Mouse (Mus musculus) hindbrain, embryonic 15.5 days (tissue): ENCODE measurements around the gene Zp2. TPM values are rescaled to one million over a fixed set of nuclear protein-coding genes. Genes with fewer than 3 reads are reported as not detected.
A peak's percentile ranks its signal among the peaks of the same experiment; 100 is the strongest.

Source experiments
- ATAC-seq: fragments of 200-750 bp; cut with Nextera tagmentation; 2 replicates; pipeline ENCODE4 v1.8.0; 2017; ENCODE audit warnings: low read depth, moderate number of reproducible peaks, moderate TSS enrichment; ENCODE audit not compliant: low FRiP score
- H3K27ac ChIP-seq: fragments of 300-500 bp; sonication (generic); replicated peaks from 2 replicates; pipeline ENCODE4 v1.5.1; 2015; ENCODE audit warnings: mild to moderate bottlenecking, inconsistent platforms
- H3K27me3 ChIP-seq: fragments of 300-500 bp; sonication (generic); 2 replicates; pipeline ENCODE4 v1.6.1; 2015; ENCODE audit warnings: control low read depth, inconsistent platforms
- H3K36me3 ChIP-seq: fragments of 300-500 bp; sonication (generic); 2 replicates; pipeline ENCODE4 v1.6.1; 2015; ENCODE audit warnings: control low read depth, inconsistent platforms
- H3K4me1 ChIP-seq: fragments of 300-500 bp; sonication (generic); replicated peaks from 2 replicates; pipeline ENCODE4 v1.6.1; 2015; ENCODE audit warnings: control low read depth, inconsistent platforms
- H3K4me2 ChIP-seq: fragments of 300-500 bp; sonication (generic); 2 replicates; pipeline ENCODE4 v1.6.1; 2015; ENCODE audit warnings: moderate library complexity, mild to moderate bottlenecking, inconsistent platforms
- H3K4me3 ChIP-seq: fragments of 300-500 bp; sonication (generic); 2 replicates; pipeline ENCODE4 v1.5.1; 2015; ENCODE audit warnings: mild to moderate bottlenecking, inconsistent platforms
- H3K9ac ChIP-seq: fragments of 300-500 bp; sonication (generic); 2 replicates; pipeline ENCODE4 v1.6.1; 2015; ENCODE audit warnings: inconsistent platforms
- H3K9me3 ChIP-seq: fragments of 300-500 bp; sonication (generic); 2 replicates; pipeline ENCODE4 v1.6.1; 2016; ENCODE audit warnings: control low read depth, inconsistent platforms
- WGBS: fragments of 180-500 bp; shearing (Covaris S2); methylation state at CpG from one replicate; pipeline ENCODE4 v1.1.7; 2015; 5-methylcytosine and 5-hydroxymethylcytosine counted together
- polyA plus RNA-seq: library from polyadenylated mRNA; unstranded; fragments of >200 nt; fragmentation: Nextera tagmentation; extraction: Ambion mirVana; gene quantifications from 2 replicates; pipeline ENCODE4 v1.2.1, GENCODE M21; 2015

Zp2 gene
- polyA plus RNA-seq, 1 experiment from 2014 or later, result not detected

DNA sequence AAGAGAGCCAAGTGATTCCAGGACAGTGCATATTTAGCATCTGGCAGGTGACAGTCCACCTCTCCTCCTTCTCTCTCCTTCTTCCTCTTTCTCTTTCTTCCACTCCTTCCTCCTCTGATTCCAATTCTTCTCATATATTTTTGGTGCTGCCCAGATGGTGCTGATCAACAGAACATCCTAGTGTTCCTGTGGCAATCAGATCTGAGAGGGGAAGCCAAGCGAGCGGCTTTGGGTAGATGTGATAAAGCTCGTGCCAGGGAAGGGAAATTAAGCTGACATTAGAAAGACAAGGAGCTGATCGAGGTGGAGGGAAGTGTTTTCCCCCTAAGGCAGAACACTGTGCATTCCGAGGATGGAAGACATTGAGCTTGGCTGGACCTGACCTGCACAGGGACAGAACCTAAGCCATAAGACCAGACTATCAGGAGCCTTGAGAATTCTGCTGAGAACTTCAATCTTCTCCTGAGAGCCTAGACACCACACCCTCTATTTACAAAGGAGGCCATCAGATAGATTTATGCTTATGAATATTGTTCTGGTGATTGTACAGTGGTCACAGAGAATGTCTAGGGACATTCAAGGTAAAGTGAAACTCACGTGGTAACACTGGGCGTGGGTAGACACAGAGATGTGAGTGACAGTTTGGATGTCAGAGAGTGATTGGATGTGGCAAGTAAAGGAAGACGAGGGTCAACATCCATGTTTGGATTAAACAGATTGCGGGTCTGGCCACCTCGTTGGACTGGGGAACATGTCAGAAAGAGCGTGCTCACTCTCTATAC lies 29.8 kb upstream of the Zp2 start:
- Histone ChIP-seq H3K27me3 (no peaks in the 10 kb centered on the region), H3K4me3 (no peak overlapping the region), H3K9ac (no peak overlapping the region), H3K36me3 (no peaks in the 10 kb centered on the region), H3K4me2 (no peak overlapping the region), H3K27ac (no peak overlapping the region), H3K4me1 (no peaks in the 10 kb centered on the region), H3K9me3 (no peaks in the 10 kb centered on the region)
- 89% methylated on average over 11 of the region's 11 CpGs for WGBS
- no peak for ATAC-seq

DNA sequence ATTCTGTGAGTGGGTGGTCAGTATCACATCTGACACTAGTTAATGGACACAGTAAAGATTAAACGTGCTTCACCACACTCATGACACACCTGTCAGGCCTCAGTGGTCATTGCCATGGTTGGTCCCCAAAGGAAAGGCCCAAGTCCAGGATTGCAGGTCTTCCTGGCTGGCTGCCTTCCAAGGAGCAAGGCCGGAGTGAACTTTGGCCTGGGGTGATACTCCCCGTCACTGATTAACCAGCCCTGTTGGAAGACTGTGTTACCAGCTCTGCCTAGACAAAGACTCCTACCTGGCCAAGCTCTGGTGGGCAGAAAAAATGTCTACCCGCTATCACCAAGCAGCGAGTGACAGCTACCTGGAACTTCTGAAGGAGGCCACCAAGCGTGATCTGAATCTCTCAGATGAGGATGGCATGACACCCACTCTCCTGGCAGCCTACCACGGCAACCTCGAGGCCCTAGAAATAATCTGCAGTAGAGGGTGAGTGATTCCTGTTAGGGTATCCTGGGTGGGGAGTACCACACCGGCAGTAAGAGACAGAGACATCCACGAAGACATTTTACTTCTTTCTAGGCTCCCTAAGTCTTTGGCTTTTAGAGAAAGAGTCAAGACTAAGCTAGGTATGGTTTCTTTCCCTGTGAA lies 28.6 kb upstream of the Zp2 start, which contains the start of gene Anks4b:
Gene Anks4b (plus strand): TSS at position 256 of the 642 bp plus-strand sequence.
- Histone ChIP-seq H3K27ac (no peak within 1 kb of the TSS), H3K9ac (no peak within 1 kb of the TSS), H3K27me3 (no peaks in the 10 kb centered on the region), H3K36me3 (no peaks in the 10 kb centered on the region), H3K4me3 (no peak within 1 kb of the TSS), H3K9me3 (no peaks in the 10 kb centered on the region), H3K4me1 (no peaks in the 10 kb centered on the region), H3K4me2 (no peak within 1 kb of the TSS)
- WGBS, result 86% methylated on average over 10 of the region's 10 CpGs
- no peak for ATAC-seq

DNA sequence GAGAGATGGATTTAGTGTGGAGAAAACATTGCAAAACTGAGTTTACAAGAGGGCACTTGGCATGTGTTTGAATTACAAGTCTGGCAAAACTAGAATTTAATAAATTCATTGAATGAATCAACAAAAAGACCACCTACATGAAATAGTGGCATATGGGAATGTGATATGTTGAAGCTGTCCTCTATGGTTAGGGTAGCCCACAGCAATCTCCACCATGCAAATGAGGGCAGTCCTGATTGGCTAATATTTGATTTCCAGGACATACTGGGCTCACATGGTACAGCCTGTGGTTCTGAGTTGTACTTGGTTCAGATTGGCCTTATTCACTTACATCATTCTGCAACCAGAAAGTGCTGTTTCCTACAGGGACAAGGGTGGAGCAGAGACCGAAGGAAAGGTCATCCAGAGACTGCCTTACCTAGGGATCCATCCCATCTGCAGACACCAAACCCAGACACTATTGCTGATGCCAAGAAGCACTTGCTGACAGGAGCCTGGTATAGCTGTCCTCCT lies 27.2 kb upstream of the Zp2 start:
- Histone ChIP-seq H3K27ac (no peak overlapping the region), H3K4me3 (no peak overlapping the region), H3K9me3 (no peaks in the 10 kb centered on the region), H3K36me3 (no peaks in the 10 kb centered on the region), H3K4me2 (no peak overlapping the region), H3K4me1 (no peaks in the 10 kb centered on the region), H3K9ac (no peak overlapping the region), H3K27me3 (no peaks in the 10 kb centered on the region)
- no peak for ATAC-seq
- WGBS, result 97% methylated on average over 1 of the region's 1 CpGs

DNA sequence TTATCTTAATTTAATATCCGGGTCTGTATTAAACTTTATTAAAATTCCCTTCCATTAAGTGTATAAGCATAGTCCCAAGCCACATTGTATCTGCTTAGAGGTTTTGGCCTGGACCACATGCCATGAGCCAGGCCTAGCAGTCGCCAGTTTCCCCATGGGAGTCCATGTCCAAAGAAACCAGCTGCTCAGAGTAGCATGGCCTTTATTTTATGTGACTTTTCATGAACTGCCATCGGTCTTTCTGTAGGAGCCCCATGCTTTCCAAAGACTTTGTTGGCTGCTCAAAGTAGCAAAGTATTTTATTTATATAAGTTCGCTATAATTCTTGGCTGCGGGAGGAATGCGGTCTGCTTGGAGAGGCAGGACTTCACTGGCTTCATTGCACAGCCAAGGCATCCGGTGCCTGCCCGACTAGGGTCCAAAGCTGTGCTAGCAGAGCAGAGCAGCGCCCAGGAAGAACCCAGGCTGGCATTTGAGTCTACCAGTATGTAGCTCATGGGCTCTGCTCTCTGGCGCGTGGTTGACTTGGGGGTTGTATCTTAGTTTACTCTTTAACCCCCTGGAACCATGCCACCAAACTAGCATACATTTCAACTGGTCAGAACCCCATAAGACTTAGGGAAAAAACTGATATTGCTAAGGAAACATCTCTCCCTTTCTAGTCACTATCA lies 18.6 kb upstream of the Zp2 start:
- H3K4me3 ChIP-seq, result no peak overlapping the region
- no peak overlapping the region for H3K4me2 ChIP-seq
- H3K4me1 ChIP-seq, result no peaks in the 10 kb centered on the region
- 89% methylated on average over 11 of the region's 11 CpGs for WGBS
- H3K9ac ChIP-seq, result no peak overlapping the region
- no peak for ATAC-seq
- no peak overlapping the region for H3K27ac ChIP-seq
- H3K36me3 ChIP-seq, result no peaks in the 10 kb centered on the region
- no peaks in the 10 kb centered on the region for H3K9me3 ChIP-seq
- no peaks in the 10 kb centered on the region for H3K27me3 ChIP-seq

DNA sequence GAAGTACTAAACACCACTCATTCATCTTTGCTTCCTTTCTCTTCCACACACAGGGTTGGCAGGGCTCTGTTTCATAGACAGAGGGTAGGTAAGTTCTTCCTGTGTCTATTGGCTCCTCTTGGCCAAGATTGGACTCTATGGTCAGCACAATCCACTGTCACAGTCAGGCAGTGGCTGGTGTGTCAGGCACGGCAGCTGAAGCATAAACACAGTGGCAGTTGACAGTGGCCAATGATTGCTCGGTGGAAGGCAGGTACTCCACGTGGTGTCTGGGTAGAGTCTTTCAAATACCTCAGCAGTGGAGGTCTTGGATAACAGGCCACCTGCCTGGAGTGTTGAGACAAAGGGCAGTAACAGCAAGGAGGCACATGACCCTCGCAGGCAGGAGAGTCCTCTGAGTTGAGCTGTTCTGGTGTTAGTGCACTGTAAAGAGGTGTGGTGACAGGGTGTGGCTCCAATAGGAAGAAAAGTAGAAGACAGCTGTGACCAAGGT lies 13.1 kb upstream of the Zp2 start:
- Histone ChIP-seq H3K36me3 (no peaks in the 10 kb centered on the region), H3K9ac (no peak overlapping the region), H3K4me2 (no peak overlapping the region), H3K4me1 (0 out of 2 replicates have a peak, but pooled peaks cover 5% of the 10 kb centered on the region), H3K9me3 (no peaks in the 10 kb centered on the region), H3K27ac (no peak overlapping the region), H3K4me3 (no peak overlapping the region), H3K27me3 (no peaks in the 10 kb centered on the region)
- 31% methylated on average over 4 of the region's 4 CpGs for WGBS
- peak; percentile 48; the same call in 1 of the 2 replicates for ATAC-seq

DNA sequence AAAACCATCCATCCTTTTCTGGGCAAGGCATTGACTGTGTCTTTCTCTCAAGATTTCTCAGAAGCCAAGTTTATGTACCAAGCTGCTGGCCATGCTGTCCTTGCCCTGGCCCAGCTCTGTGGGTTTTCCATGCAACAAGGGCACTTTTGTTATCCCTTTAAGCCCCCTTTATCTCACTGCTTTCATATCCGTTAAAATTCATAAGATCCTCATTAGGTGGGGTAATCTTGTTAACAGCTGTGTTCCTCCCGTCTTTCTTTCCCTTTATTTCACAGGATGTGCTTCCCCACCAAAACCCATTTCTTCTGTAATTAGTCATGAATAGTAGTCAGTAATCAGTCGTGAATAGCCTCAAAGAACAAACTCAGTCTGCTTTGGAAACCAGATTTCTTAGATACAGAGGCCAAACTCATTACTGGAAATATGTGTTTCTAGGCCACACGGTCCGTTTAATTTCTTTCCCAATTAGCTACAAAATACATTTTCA lies 12.5 kb upstream of the Zp2 start:
- Histone ChIP-seq H3K4me2 (no peak overlapping the region), H3K4me1 (0 out of 2 replicates have a peak, but pooled peaks cover 5% of the 10 kb centered on the region), H3K9ac (no peak overlapping the region), H3K27me3 (no peaks in the 10 kb centered on the region), H3K9me3 (no peaks in the 10 kb centered on the region), H3K36me3 (no peaks in the 10 kb centered on the region), H3K4me3 (no peak overlapping the region), H3K27ac (no peak overlapping the region)
- WGBS, result 29% methylated on average over 5 of the region's 5 CpGs
- ATAC-seq, result no peak

DNA sequence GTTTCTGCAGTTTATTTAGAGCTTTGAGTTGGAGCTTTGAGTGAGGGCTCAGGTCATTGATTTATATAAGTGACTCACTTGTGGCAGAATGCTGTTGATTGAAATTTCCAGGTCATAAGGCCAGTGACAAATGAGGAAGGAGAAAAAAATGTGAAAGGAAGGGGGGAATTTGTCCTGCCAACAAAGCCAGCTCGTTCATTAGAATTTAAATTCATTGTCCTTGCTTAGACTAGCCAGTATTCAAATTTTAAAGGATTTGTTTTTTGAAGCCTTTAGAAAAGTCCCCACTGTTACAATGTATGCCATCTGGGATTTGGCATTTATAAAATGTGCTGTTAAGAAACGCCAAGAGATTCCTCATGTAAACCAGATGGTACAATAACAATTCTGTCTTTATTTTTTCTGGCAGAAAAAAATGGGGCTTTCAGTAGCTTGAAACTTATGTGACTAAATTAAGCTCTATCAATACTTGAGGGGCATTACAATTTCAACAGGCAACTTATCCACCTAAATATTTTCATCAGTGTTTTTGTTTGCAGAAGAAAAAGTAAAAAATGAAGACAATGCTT lies 11.8 kb upstream of the Zp2 start:
- Histone ChIP-seq H3K27me3 (no peaks in the 10 kb centered on the region), H3K9me3 (no peaks in the 10 kb centered on the region), H3K36me3 (no peaks in the 10 kb centered on the region), H3K4me1 (0 out of 2 replicates have a peak, but pooled peaks cover 5% of the 10 kb centered on the region), H3K4me3 (no peak overlapping the region), H3K27ac (no peak overlapping the region), H3K4me2 (no peak overlapping the region), H3K9ac (no peak overlapping the region)
- no peak for ATAC-seq
- WGBS, result 12% methylated on average over 2 of the region's 2 CpGs

DNA sequence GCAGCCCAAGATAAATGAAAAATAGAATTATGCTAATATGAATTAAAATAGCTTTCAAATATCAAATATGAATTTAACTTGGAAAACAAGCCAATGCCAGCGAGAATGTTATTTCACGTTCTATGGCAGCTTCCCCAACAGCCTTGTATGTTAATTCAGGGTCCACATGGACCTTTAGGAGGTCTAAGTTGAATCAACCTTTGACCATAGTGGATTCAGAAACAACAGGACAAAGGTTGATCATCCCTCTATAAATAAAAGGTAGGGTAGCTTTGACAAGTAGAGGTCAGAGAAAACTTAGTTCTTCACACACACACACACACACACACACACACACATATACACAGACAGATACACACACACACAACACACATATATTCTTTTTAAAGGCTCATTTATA lies 5.8 kb upstream of the Zp2 start:
- no peaks in the 10 kb centered on the region for H3K27me3 ChIP-seq
- H3K9me3 ChIP-seq, result no peaks in the 10 kb centered on the region
- H3K4me2 ChIP-seq, result no peak overlapping the region
- no peak overlapping the region for H3K4me3 ChIP-seq
- ATAC-seq, result no peak
- H3K9ac ChIP-seq, result no peak overlapping the region
- no peak overlapping the region for H3K27ac ChIP-seq
- no peaks in the 10 kb centered on the region for H3K4me1 ChIP-seq
- 83% methylated on average over 2 of the region's 2 CpGs for WGBS
- H3K36me3 ChIP-seq, result no peaks in the 10 kb centered on the region

DNA sequence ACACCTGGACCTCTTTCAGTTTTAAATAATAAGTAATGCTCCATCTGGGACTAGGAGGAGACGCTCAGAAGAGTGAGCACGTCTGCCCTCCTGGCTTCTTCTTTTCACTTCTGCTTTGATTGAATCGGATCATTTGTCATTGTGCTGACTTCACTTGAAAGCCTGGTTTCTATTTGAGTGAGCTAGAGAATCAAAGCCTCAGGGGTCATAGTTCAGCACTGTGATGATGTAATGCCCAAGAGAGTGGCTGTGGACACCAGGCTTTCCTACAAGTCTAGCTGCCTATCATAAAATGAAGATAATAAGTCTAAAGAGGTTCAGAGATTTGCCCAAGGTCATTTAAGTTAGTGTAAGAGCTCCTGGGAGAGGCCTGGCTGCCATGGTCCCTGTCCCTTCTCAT lies 5.2 kb upstream of the Zp2 start:
- Histone ChIP-seq H3K4me3 (no peak overlapping the region), H3K9me3 (no peaks in the 10 kb centered on the region)
- ATAC-seq, result no peak

DNA sequence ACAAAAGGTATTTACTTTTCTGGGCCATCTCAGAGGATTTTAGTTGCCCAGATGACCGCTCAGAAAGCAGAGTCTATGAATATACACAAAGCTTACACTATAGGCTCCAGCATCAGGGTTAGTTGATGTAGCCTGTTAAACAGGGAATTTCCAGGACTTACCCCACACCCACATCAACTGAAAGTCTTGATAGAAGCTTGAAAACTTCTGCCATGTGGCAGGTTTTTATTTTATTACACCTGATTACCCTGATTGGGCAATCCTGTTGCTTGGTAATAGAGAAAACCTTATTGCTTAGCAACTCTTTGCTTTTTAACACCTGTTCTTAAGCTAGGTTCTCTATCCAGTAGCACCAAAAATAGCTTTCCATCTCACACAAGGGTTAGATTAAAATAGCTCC lies 2.3 kb downstream of the Zp2 start:
- Histone ChIP-seq H3K4me3 (no peak overlapping the region), H3K4me2 (no peak overlapping the region), H3K36me3 (no peaks in the 10 kb centered on the region), H3K27ac (no peak overlapping the region), H3K4me1 (no peaks in the 10 kb centered on the region), H3K9ac (no peak overlapping the region), H3K9me3 (no peaks in the 10 kb centered on the region), H3K27me3 (no peaks in the 10 kb centered on the region)
- ATAC-seq, result no peak
- WGBS, result 81% methylated on average over 1 of the region's 1 CpGs

More for the DNA sequence above, 5.2 kb upstream of the Zp2 start:
- Histone ChIP-seq H3K27me3 (no peaks in the 10 kb centered on the region), H3K4me1 (no peaks in the 10 kb centered on the region), H3K9ac (no peak overlapping the region), H3K27ac (no peak overlapping the region), H3K36me3 (no peaks in the 10 kb centered on the region), H3K4me2 (no peak overlapping the region)
- WGBS, result 15% methylated on average over 3 of the region's 3 CpGs

DNA sequence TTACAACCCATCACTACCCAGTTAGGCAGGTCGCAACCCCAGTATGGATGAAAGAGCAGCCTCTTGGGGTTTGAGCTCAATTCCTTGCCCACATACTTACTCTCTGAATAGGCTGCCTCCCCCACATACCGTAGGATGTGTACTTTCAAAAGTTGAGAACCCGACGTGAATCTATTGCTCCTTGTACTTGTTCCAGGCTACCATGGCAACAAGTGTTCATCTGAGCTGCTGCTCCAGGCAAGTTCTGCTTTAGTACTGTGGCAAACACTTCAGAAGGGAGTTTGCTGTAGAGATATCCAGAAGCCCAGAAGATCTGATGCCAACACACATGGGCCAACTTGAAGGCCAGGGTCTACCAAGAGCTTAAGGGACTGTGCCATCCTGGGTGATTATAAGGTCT lies 16.1 kb downstream of the Zp2 start:
- H3K4me2 ChIP-seq, result no peak overlapping the region
- no peak overlapping the region for H3K27ac ChIP-seq
- H3K4me3 ChIP-seq, result no peak overlapping the region
- no peak for ATAC-seq
- H3K9ac ChIP-seq, result no peak overlapping the region
- 56% methylated on average over 4 of the region's 4 CpGs for WGBS
- H3K9me3 ChIP-seq, result no peaks in the 10 kb centered on the region
- H3K36me3 ChIP-seq, result no peaks in the 10 kb centered on the region
- H3K27me3 ChIP-seq, result no peaks in the 10 kb centered on the region
- H3K4me1 ChIP-seq, result no peaks in the 10 kb centered on the region
